15 mouse cellular contexts compared by ENCODE assay signal in the genomic region with DNA sequence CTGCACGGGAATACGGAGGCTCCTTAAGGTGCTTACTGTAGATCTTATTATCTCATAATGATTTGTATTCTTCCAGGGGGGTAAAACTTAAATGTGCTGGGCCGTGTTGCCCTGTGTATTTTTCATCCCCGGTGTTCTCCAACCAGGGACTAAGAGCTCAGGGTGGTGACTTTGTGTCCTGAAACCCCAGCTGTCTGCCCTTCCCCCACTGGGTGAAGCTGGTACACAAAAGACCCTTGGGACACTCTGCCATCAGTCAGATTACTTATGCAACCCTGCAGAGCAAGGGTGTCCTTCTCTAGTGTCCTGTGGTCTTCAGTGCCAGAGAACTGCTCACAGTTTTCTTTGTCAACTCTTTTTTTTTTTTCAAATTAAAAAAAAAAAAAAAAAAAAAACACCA.
A peak's percentile ranks its signal among the peaks of the same experiment; 100 is the strongest.
DNase-seq lines count a peak whose midpoint lies in the region; ATAC-seq and TF ChIP-seq lines count a peak whose summit lies in the region.
"Had no signal": no experiment of that assay in that cellular context is flagged by ENCODE, and none has a peak within 500 bp of the region (broad histone marks: within the 10 kb centered on the region; RNA-seq: fewer than 3 reads in every experiment).

No protein-coding gene starts in this region.

- H3K36me3 ChIP-seq in hindbrain, embryonic 10.5 days: no peaks in the 10 kb centered on the region
- no peaks in the 10 kb centered on the region for H3K36me3 ChIP-seq in hindbrain, postnatal 0 days (ENCODE audit: insufficient read depth, low read length)
- no peaks in the 10 kb centered on the region for H3K36me3 ChIP-seq in neural tube, embryonic 13.5 days
- H3K36me3 ChIP-seq: embryonic facial prominence, embryonic 13.5 days had no signal

- H3K4me3 ChIP-seq in hindbrain, embryonic 10.5 days: no peak overlapping the region
- no peak overlapping the region for H3K4me3 ChIP-seq in hindbrain, postnatal 0 days (ENCODE audit: low read length)
- H3K4me3 ChIP-seq in neural tube, embryonic 13.5 days: no peak overlapping the region
- H3K4me3 ChIP-seq: embryonic facial prominence, embryonic 13.5 days had no signal

- H3K27ac ChIP-seq in hindbrain, embryonic 10.5 days: peak overlapping the region; percentile 35
- no peak overlapping the region for H3K27ac ChIP-seq in hindbrain, postnatal 0 days
- 0 out of 2 replicates have a peak overlapping the region, but pooled peaks have one; percentile 9 for H3K27ac ChIP-seq in neural tube, embryonic 13.5 days (replicated peaks)
- H3K27ac ChIP-seq: embryonic facial prominence, embryonic 13.5 days had no signal

- H3K27me3 ChIP-seq in hindbrain, embryonic 10.5 days (ENCODE audit: insufficient read depth, poor library complexity, severe bottlenecking): no peaks in the 10 kb centered on the region
- no peaks in the 10 kb centered on the region for H3K27me3 ChIP-seq in hindbrain, postnatal 0 days (ENCODE audit: insufficient read depth, low read length)
- no peaks in the 10 kb centered on the region for H3K27me3 ChIP-seq in neural tube, embryonic 13.5 days
- H3K27me3 ChIP-seq: embryonic facial prominence, embryonic 13.5 days had no signal

- no peak overlapping the region for H3K9ac ChIP-seq in hindbrain, postnatal 0 days (replicated peaks; ENCODE audit: low read length)
- no peak overlapping the region for H3K9ac ChIP-seq in neural tube, embryonic 13.5 days
- H3K9ac ChIP-seq: embryonic facial prominence, embryonic 13.5 days had no signal

- no peak overlapping the region for H3K4me2 ChIP-seq in hindbrain, postnatal 0 days (ENCODE audit: low read depth, low read length)
- no peak overlapping the region for H3K4me2 ChIP-seq in neural tube, embryonic 13.5 days
- H3K4me2 ChIP-seq: embryonic facial prominence, embryonic 13.5 days; midbrain, embryonic 11.5 days had no signal

- DNase-seq in cerebellum, adult 9-11 months: peak; percentile 59
- no peak for DNase-seq in cerebellum, postnatal 14 days
- no peak for DNase-seq in hindbrain, embryonic 10.5 days (ENCODE audit: low spot score)
- no peak for DNase-seq in hindbrain, postnatal 0 days (ENCODE audit: low spot score)
- no peak for DNase-seq in neural tube, embryonic 10.5 days (ENCODE audit: extremely low spot score, low spot score)
- no peak for DNase-seq in adrenal gland, adult 18-20 months (ENCODE audit: low spot score in 2 of 2)
- DNase-seq in ovary, postnatal 14 days (ENCODE audit: low spot score): no peak
- DNase-seq: cerebellum, postnatal 25 days; kidney, adult 8-10 months; liver; spleen, adult 18-20 months; thymus, postnatal 36 days had no signal

- no peaks in the 10 kb centered on the region for H3K9me3 ChIP-seq in hindbrain, embryonic 10.5 days
- H3K9me3 ChIP-seq in hindbrain, postnatal 0 days (ENCODE audit: low read length): no peaks in the 10 kb centered on the region
- no peaks in the 10 kb centered on the region for H3K9me3 ChIP-seq in neural tube, embryonic 13.5 days
- H3K9me3 ChIP-seq: embryonic facial prominence, embryonic 13.5 days had no signal

- peaks cover 79% of the 10 kb centered on the region for H3K4me1 ChIP-seq in hindbrain, embryonic 10.5 days (replicated peaks)
- H3K4me1 ChIP-seq in hindbrain, postnatal 0 days (ENCODE audit: insufficient read depth, low read length): peaks cover 18% of the 10 kb centered on the region
- peaks cover 92% of the 10 kb centered on the region for H3K4me1 ChIP-seq in neural tube, embryonic 13.5 days (replicated peaks)

- TF ChIP-seq CTCF in hindbrain, postnatal 0 days (IDR thresholded peaks at IDR 0.05; ENCODE audit: low read depth): no peak

- 70% methylated on average over 4 of the region's 4 CpGs for WGBS in hindbrain, embryonic 10.5 days
- 50% methylated on average over 4 of the region's 4 CpGs for WGBS in hindbrain, postnatal 0 days
- 56% methylated on average over 4 of the region's 4 CpGs for WGBS in neural tube, embryonic 13.5 days

- ATAC-seq in hindbrain, postnatal 0 days: no peak
- ATAC-seq in neural tube, embryonic 13.5 days (ENCODE audit: low read depth): no peak
